Mouse (Mus musculus): ENCODE data around the gene Kansl1l.
"Not testable (repeated sequence)": the region's sequence is repeated elsewhere in the genome, so short reads cannot be mapped to it uniquely, and the experiment has no call there.

Kansl1l gene

GRCm38 (mm10) chr1:66816837-66817452 is 417 bp downstream of the Kansl1l start:
- DNase-seq: peak; percentile 92

GRCm38 (mm10) chr1:66815941-66816777 is 1.2 kb downstream of the Kansl1l start:
- DNase-seq: peak; percentile 56

GRCm38 (mm10) chr1:66814756-66815155 is 2.6 kb downstream of the Kansl1l start:
- no peak for DNase-seq

- no peak for DNase-seq
Observed at GRCm38 (mm10) chr1:66813191-66813590, 4.2 kb downstream of the Kansl1l start.

DNA sequence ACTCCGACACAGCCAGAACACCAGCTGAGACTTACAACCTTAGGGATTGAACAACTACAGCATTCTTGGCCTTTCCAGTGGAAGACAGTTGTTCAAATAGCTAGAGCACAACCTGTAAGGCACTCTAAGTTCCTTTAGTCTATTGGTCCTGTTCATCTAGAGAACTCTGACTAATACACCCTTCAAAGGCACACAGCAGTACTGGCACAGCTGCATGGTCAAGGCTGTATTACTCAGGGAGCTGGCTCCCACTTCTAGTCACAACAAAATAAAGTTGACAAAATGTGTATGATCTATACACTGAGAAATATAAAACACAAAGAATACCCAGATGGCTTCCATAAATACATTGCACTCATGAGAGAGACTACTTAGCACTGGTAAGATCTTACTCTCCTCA is 10.5 kb downstream of the Kansl1l start:
- DNase-seq: no peak

DNA sequence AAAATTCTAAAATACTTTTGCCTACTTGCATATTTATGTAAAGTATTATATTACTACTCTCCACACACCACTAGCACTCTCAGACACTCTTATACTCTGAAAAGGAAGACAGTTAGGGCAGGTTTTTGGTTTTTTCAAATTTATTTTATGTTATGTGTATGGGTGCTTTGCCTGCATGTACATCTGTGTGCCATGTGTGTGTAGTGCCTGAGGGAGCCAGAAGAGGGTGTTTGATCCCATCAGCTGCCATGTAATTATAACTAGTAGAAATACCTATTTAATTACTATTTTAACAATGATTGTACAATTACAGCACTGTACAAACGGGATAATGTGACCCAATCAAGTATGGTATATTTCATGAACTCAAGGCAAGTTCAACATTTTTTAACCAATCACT is 12.0 kb downstream of the Kansl1l start:
- no peak for DNase-seq

- no peak for DNase-seq
Observed at GRCm38 (mm10) chr1:66804710-66805109, 12.7 kb downstream of the Kansl1l start.

DNA sequence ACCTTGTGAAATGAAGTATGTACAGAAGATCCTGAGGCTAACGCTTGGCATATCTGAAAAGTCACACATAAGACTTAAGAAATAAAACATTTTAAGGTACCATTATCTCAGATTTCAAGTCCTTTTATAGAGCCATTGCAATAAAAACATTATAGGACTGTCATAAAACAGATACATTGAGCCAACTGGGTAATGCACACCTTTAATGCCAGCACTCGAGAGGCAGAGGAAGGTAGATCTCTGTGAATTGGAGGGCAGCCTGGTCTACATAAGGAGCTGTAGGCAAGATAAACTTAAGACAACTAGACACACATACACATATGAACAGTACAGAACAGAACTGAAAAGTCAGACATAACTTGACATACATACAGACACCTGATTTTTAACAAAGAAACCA is 19.4 kb downstream of the Kansl1l start:
- no peak for DNase-seq

DNA sequence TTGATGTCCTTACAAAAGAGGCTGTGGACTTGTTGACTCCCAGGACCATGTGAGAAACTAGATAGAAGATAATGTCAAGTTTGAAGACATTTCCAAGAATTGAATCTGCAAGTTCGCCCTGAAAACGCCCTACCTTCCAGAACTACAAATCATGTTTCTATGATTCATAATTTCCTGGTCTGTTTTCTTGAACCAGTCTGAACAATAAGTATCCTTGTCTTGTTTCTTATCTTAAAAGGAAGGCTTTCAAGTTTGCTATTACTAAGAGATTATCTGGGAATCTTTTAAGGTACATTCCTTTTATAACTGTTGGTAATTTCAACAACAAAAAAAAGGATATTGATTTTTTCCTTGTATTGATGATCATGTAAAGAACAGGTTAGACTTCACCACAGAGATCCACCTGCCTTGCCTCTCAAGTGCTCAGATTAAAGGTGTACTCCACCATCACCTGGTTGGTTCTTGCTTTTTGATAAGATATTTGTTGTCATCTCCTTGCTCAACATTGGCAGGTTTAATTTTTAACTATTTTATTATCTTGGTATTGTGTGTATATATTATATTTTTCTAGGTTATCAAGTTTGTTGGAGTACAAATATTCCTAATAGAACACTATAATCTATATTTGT is 24.4 kb downstream of the Kansl1l start:
- no peak for DNase-seq

DNA sequence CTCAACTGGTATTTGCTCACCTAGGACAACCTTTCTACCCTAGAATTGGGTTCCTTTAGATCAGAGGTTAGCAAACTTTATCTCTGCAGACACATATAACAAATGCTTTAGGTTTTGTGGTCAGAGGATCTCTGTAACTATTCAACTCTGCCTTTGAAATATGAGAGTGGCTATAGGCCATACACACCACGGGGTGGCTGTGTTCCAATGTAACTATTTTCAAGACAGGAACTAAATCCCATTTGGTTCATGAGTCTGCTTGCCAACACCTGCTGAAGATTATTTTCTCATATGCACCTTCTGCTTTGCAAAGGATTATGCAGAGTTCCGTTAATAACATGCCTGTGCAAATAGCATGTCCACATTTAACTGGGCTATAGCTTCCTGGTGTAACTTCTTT is 35.1 kb downstream of the Kansl1l start:
- DNase-seq: peak; percentile 37

- no peak for DNase-seq
Observed at GRCm38 (mm10) chr1:66781027-66781426, 36.3 kb downstream of the Kansl1l start.

- no peak for DNase-seq
Observed at GRCm38 (mm10) chr1:66778798-66779197, 38.6 kb downstream of the Kansl1l start.

- peak; percentile 13 for DNase-seq
Observed at GRCm38 (mm10) chr1:66777878-66778277, 39.5 kb downstream of the Kansl1l start.

- no peak for DNase-seq
Observed at GRCm38 (mm10) chr1:66768764-66769163, 48.6 kb downstream of the Kansl1l start.

DNA sequence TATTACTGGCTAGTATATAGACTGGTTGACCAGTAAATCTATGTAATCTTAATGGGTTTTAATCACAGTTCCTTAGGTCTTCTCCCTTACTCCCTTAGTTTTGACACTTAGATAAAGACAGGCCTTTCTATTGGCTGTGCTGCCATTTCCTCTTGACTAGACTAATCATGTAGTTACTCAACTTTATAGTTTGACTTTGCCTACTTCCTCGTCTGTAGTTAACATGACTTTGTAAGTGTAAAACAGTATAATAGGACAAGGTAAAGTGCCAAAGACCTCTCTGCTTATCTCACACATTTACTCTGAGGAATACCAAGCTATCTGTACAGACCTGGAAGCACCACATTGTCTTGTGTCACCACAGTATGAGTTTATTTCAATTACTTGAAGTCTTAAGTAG is 86.8 kb downstream of the Kansl1l start:
- no peak for DNase-seq

DNA sequence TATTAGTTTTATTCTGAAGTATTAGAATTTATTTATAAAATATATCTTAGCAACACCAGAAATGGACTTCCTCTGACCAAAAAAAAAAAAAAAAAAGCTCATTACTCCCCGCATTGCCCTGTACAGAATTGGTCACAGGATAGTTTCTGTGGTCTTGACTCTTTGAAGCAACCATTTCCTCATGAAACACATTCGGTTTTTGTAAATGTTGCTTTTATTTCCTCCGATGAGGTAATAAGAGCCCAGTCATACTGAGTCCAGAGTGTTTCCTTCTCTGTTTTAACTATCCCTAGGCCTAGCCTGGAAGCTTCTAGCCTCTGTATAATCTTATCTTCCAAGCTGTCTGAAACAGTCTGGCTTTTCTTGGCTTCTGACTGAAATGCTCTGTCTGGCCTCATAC is 104.5 kb downstream of the Kansl1l start:
- no peak for DNase-seq

DNA sequence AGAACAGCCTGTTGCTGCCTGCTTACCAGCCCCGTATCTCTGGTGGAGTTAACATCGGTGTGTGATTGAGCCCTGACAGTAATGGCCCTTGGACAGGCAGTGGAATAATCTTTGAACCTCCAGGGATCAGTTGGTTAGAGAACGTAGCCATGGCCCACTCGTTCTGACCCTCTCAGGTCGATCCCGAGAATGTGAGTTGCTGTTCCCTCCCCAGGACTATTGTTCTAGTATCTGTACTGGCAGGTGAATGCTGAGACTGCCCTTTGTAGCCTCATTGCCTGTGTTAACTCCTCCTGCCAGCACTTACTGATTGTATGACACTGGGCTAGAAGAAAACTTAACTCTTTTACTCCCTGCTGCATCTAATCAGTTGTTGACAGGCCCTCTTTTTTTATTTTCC is 112.8 kb downstream of the Kansl1l start:
- DNase-seq: no peak

GRCm38 (mm10) chr1:66702623-66703345 is 114.6 kb downstream of the Kansl1l start:
- no peak for DNase-seq

GRCm38 (mm10) chr1:66701576-66701940 is 115.8 kb downstream of the Kansl1l start:
- DNase-seq: no peak

- DNase-seq: peak; percentile 88
Observed at GRCm38 (mm10) chr1:66700693-66701575, 116.4 kb downstream of the Kansl1l start, which contains the start of gene Rpe. Rpe (plus strand) TSS chr1:66700831.

DNA sequence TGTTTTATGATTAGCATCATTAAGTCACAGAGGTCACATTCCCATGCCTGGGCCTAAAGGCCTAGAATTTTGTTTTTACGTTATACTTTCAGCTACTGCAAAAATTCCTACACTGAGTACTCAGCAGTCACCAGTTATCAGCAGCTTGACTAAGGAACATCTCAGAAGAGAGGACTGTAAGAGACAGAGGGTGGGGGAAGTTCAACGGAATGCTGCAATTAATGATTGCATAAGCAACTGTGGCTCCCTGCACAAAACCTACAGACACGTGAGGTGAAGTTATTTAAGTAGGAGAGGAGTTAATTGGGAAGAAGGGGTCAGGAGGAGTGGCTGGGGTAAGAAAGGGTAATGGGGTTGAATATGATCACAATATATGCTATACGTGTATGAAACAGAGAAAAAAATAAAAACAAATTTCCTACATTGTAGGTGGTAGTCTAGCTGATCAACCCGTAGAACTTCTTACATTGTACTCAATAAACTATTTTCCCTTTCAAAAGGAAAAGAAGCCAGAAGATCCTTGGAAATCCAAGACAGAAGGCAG is 117.1 kb downstream of the Kansl1l start:
- peak; percentile 32 for DNase-seq

DNA sequence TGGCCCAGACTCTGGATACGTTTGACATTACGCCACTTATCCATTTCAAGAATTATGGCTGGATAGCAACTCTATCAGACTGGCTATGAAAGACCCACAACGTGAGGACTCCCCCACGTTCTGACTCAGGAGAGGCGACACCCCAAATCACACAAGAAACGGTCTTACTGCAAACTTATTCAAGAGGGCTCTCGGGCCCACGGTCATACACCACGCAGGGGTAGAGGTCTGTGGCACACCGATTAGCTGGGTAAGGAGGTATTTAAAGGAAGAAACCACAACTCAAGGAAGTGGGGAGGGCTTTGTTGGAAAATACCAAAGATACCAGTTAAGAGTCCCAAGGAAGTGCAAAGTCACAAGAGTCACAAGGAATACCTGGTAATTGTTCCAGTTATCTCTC is 117.7 kb downstream of the Kansl1l start:
- not testable (repeated sequence) for DNase-seq
